Mouse (Mus musculus) Muller cell, postnatal 12 days (primary cell): ENCODE results near the gene Gm12185.
"Not testable (repeated sequence)": the region's sequence is repeated elsewhere in the genome, so short reads cannot be mapped to it uniquely, and the experiment has no call there.

ENCODE experiments used
- DNase-seq: peaks from one replicate; pipeline ENCODE4 v3.0.0-alpha.2; 2015; ENCODE audit errors: inconsistent ontology term

The Gm12185 gene

GRCm38 (mm10) chr11:48991740-48992520 is at the start of gene Gm12185:
Gene Gm12185 (minus strand): TSS chr11:48992226.
- not testable (repeated sequence) for DNase-seq

- not testable (repeated sequence) for DNase-seq
Observed at GRCm38 (mm10) chr11:49012074-49012473, 20.0 kb upstream of the Gm12185 start.

- not testable (repeated sequence) for DNase-seq
Observed at GRCm38 (mm10) chr11:49006785-49007184, 14.8 kb upstream of the Gm12185 start.

GRCm38 (mm10) chr11:49006317-49006716 is 14.3 kb upstream of the Gm12185 start:
- DNase-seq = not testable (repeated sequence)

GRCm38 (mm10) chr11:49000411-49000810 is 8.4 kb upstream of the Gm12185 start:
- DNase-seq = not testable (repeated sequence)

- not testable (repeated sequence) for DNase-seq
Observed at GRCm38 (mm10) chr11:48994018-48994417, 2.0 kb upstream of the Gm12185 start, which contains the start of gene Tgtp1. Gene Tgtp1 (minus strand): TSS chr11:48994172.

- DNase-seq = not testable (repeated sequence)
Observed at GRCm38 (mm10) chr11:48993296-48993695, 1.3 kb upstream of the Gm12185 start.

GRCm38 (mm10) chr11:48989981-48990380 is 2.0 kb downstream of the Gm12185 start:
- DNase-seq = not testable (repeated sequence)

- DNase-seq = not testable (repeated sequence)
Observed at GRCm38 (mm10) chr11:48988219-48988618, 3.8 kb downstream of the Gm12185 start.

- not testable (repeated sequence) for DNase-seq
Observed at GRCm38 (mm10) chr11:48982848-48983247, 9.2 kb downstream of the Gm12185 start.

GRCm38 (mm10) chr11:48980052-48980451 is 12.0 kb downstream of the Gm12185 start:
- not testable (repeated sequence) for DNase-seq

- DNase-seq = not testable (repeated sequence)
Observed at GRCm38 (mm10) chr11:48979251-48979650, 12.8 kb downstream of the Gm12185 start, which contains the start of gene 9930111J21Rik1. Gene 9930111J21Rik1 (minus strand): TSS chr11:48979398.

GRCm38 (mm10) chr11:48978240-48978939 is 13.6 kb downstream of the Gm12185 start, which contains the start of gene Olfr56:
Gene Olfr56 (plus strand): TSS chr11:48978889.
- not testable (repeated sequence) for DNase-seq

GRCm38 (mm10) chr11:48974686-48975085 is 17.3 kb downstream of the Gm12185 start:
- DNase-seq = not testable (repeated sequence)

- not testable (repeated sequence) for DNase-seq
Observed at GRCm38 (mm10) chr11:48946090-48946489, 45.9 kb downstream of the Gm12185 start, which contains the start of gene Psme2b. Gene Psme2b (minus strand): TSS chr11:48946190.

GRCm38 (mm10) chr11:48939286-48939685 is 52.7 kb downstream of the Gm12185 start:
- DNase-seq = not testable (repeated sequence)

- DNase-seq = not testable (repeated sequence)
Observed at GRCm38 (mm10) chr11:48935291-48935690, 56.7 kb downstream of the Gm12185 start.

- not testable (repeated sequence) for DNase-seq
Observed at GRCm38 (mm10) chr11:48933923-48934322, 58.1 kb downstream of the Gm12185 start.

- DNase-seq = not testable (repeated sequence)
Observed at GRCm38 (mm10) chr11:48933422-48933821, 58.6 kb downstream of the Gm12185 start.

- DNase-seq = not testable (repeated sequence)
Observed at GRCm38 (mm10) chr11:48928068-48928467, 64.0 kb downstream of the Gm12185 start.

- not testable (repeated sequence) for DNase-seq
Observed at GRCm38 (mm10) chr11:48926437-48926836, 65.6 kb downstream of the Gm12185 start.

GRCm38 (mm10) chr11:48923818-48924217 is 68.2 kb downstream of the Gm12185 start:
- not testable (repeated sequence) for DNase-seq
